Mouse (Mus musculus) adrenal gland, postnatal 14 days (tissue): ENCODE measurements around the gene Chchd1. TPM values are rescaled to one million over a fixed set of nuclear protein-coding genes. Genes with fewer than 3 reads are reported as not detected.

ENCODE experiments used
- DNase-seq: peaks from one replicate; pipeline ENCODE4 v3.0.0; 2021; ENCODE audit warnings: mixed read lengths
- long read RNA-seq, 2 experiments: library from polyadenylated mRNA; stranded (forward); transcript quantifications; one replicate each; pipeline ENCODE4 v2.0.0; 2021
- total RNA-seq: library from RNA; stranded (reverse); gene quantifications from 2 replicates; pipeline ENCODE4 v1.2.3, GENCODE M21; 2021

The Chchd1 gene
- 84.1 and 98.3 TPM in 2 replicates for total RNA-seq
- long read RNA-seq, experiment 1, transcript Chchd1-201 (3 exons, 616 nt): major isoform, 75 of 82 reads
- long read RNA-seq, experiment 1, partial matches to known transcripts: 2 of 82 reads
- long read RNA-seq, experiment 1, other reads (novel, unspliced or antisense): 0 of 82 reads
- long read RNA-seq, experiment 2, transcript Chchd1-201 (3 exons, 616 nt): major isoform, 104 of 111 reads
- long read RNA-seq, experiment 2, partial matches to known transcripts: 6 of 111 reads
- long read RNA-seq, experiment 2, other reads (novel, unspliced or antisense): 0 of 111 reads

- DNase-seq: peak; percentile 96
Observed at GRCm38 (mm10) chr14:20702741-20703381, at the start of gene Chchd1. Chchd1 (plus strand) TSS chr14:20703006.

- DNase-seq: peak; percentile 54
Observed at GRCm38 (mm10) chr14:20654690-20655421, 48.0 kb upstream of the Chchd1 start.

GRCm38 (mm10) chr14:20655731-20656130 is 47.1 kb upstream of the Chchd1 start:
- no peak for DNase-seq

GRCm38 (mm10) chr14:20656361-20656760 is 46.4 kb upstream of the Chchd1 start, which contains the start of gene Myoz1:
Myoz1 (minus strand) TSS chr14:20656540.
- DNase-seq: no peak

- DNase-seq: peak; percentile 59
Observed at GRCm38 (mm10) chr14:20658326-20658725, 44.5 kb upstream of the Chchd1 start.

- DNase-seq: no peak
Observed at GRCm38 (mm10) chr14:20658902-20659301, 43.9 kb upstream of the Chchd1 start.

- no peak for DNase-seq
Observed at GRCm38 (mm10) chr14:20659687-20660086, 43.1 kb upstream of the Chchd1 start.

- DNase-seq: peak; percentile 96
Observed at GRCm38 (mm10) chr14:20660827-20661660, 41.8 kb upstream of the Chchd1 start.

GRCm38 (mm10) chr14:20661661-20662331 is 41.0 kb upstream of the Chchd1 start:
- DNase-seq: no peak

GRCm38 (mm10) chr14:20662740-20663139 is 40.1 kb upstream of the Chchd1 start:
- DNase-seq: no peak

GRCm38 (mm10) chr14:20663601-20664000 is 39.2 kb upstream of the Chchd1 start:
- no peak for DNase-seq

- DNase-seq: no peak
Observed at GRCm38 (mm10) chr14:20664436-20664835, 38.4 kb upstream of the Chchd1 start.

GRCm38 (mm10) chr14:20667469-20667868 is 35.3 kb upstream of the Chchd1 start:
- DNase-seq: no peak

- no peak for DNase-seq
Observed at GRCm38 (mm10) chr14:20668154-20668810, 34.5 kb upstream of the Chchd1 start, which contains the start of gene Synpo2l. Synpo2l (minus strand) TSS chr14:20668354.

- DNase-seq: peak; percentile 63
Observed at GRCm38 (mm10) chr14:20672990-20673389, 29.8 kb upstream of the Chchd1 start.

- DNase-seq: no peak
Observed at GRCm38 (mm10) chr14:20673735-20674063, 29.1 kb upstream of the Chchd1 start.

GRCm38 (mm10) chr14:20674064-20674833 is 28.6 kb upstream of the Chchd1 start, which contains the start of gene Sec24c:
Sec24c (plus strand) TSS chr14:20674308.
- DNase-seq: peak; percentile 100

GRCm38 (mm10) chr14:20677906-20678305 is 24.9 kb upstream of the Chchd1 start:
- no peak for DNase-seq

- DNase-seq: no peak
Observed at GRCm38 (mm10) chr14:20681742-20682141, 21.1 kb upstream of the Chchd1 start.

- peak; percentile 38 for DNase-seq
Observed at GRCm38 (mm10) chr14:20682498-20682897, 20.3 kb upstream of the Chchd1 start.
